Mouse (Mus musculus): Measurements from ENCODE around the gene Ttc7b. TPM values are rescaled to one million over a fixed set of nuclear protein-coding genes. Genes with fewer than 3 reads are reported as not detected.

Ttc7b gene
- polyA plus RNA-seq, 1 experiment, result 9.2 TPM

- no peak for TF ChIP-seq MAX (IDR thresholded peaks at IDR 0.05)
- no peak for TF ChIP-seq USF1 (IDR thresholded peaks at IDR 0.05; ENCODE audit: low read depth)
- no peak for TF ChIP-seq FOSL1 (IDR thresholded peaks at IDR 0.05; ENCODE audit: insufficient read depth, low read length, poor library complexity, severe bottlenecking)
- TF ChIP-seq CEBPB (IDR thresholded peaks at IDR 0.05; ENCODE audit: low read depth), result no peak
- no peak for TF ChIP-seq CTCF (IDR thresholded peaks at IDR 0.05; ENCODE audit: control insufficient read depth, insufficient read depth, insufficient read length)
- TF ChIP-seq MYOG (IDR thresholded peaks at IDR 0.05; ENCODE audit: control insufficient read depth, extremely low read depth, insufficient read length), result no peak
- no peak for TF ChIP-seq MYOD1 (IDR thresholded peaks at IDR 0.05; ENCODE audit: control insufficient read depth, insufficient read length, low read depth)
- H3K79me3 ChIP-seq (ENCODE audit: low read depth), result no peaks in the 10 kb centered on the region
- no peaks in the 10 kb centered on the region for H3K27me3 ChIP-seq (ENCODE audit: control insufficient read depth, insufficient read depth, insufficient read length)
- no peaks in the 10 kb centered on the region for H3K36me3 ChIP-seq (ENCODE audit: control insufficient read depth, insufficient read depth)
- H3ac ChIP-seq (ENCODE audit: control insufficient read depth, insufficient read length, low read depth), result no peak overlapping the region
- H3K79me2 ChIP-seq (ENCODE audit: control insufficient read depth, insufficient read depth), result no peaks in the 10 kb centered on the region
- H3K4me3 ChIP-seq (ENCODE audit: insufficient read depth, poor library complexity, severe bottlenecking), result no peak overlapping the region
Observed at GRCm38 (mm10) chr12:100527753-100528152, 7.1 kb upstream of the Ttc7b start.

- Histone ChIP-seq H3K27me3 (ENCODE audit: control insufficient read depth, insufficient read depth, insufficient read length) (no peaks in the 10 kb centered on the region), H3K79me3 (ENCODE audit: low read depth) (no peaks in the 10 kb centered on the region), H3ac (ENCODE audit: control insufficient read depth, insufficient read length, low read depth) (no peak overlapping the region), H3K79me2 (ENCODE audit: control insufficient read depth, insufficient read depth) (no peaks in the 10 kb centered on the region), H3K4me3 (ENCODE audit: insufficient read depth, poor library complexity, severe bottlenecking) (no peak overlapping the region), H3K36me3 (ENCODE audit: control insufficient read depth, insufficient read depth) (no peaks in the 10 kb centered on the region)
- TF ChIP-seq MAX (IDR thresholded peaks at IDR 0.05) (no peak), FOSL1 (IDR thresholded peaks at IDR 0.05; ENCODE audit: insufficient read depth, low read length, poor library complexity, severe bottlenecking) (no peak), MYOG (IDR thresholded peaks at IDR 0.05; ENCODE audit: control insufficient read depth, extremely low read depth, insufficient read length) (no peak), USF1 (IDR thresholded peaks at IDR 0.05; ENCODE audit: low read depth) (no peak), CEBPB (IDR thresholded peaks at IDR 0.05; ENCODE audit: low read depth) (no peak), MYOD1 (IDR thresholded peaks at IDR 0.05; ENCODE audit: control insufficient read depth, insufficient read length, low read depth) (no peak), CTCF (IDR thresholded peaks at IDR 0.05; ENCODE audit: control insufficient read depth, insufficient read depth, insufficient read length) (no peak)
Observed at GRCm38 (mm10) chr12:100527241-100527640, 6.6 kb upstream of the Ttc7b start.

GRCm38 (mm10) chr12:100525939-100526338 lies 5.3 kb upstream of the Ttc7b start:
- H3K36me3 ChIP-seq (ENCODE audit: control insufficient read depth, insufficient read depth), result no peaks in the 10 kb centered on the region
- no peaks in the 10 kb centered on the region for H3K27me3 ChIP-seq (ENCODE audit: control insufficient read depth, insufficient read depth, insufficient read length)
- no peak overlapping the region for H3ac ChIP-seq (ENCODE audit: control insufficient read depth, insufficient read length, low read depth)
- no peaks in the 10 kb centered on the region for H3K79me2 ChIP-seq (ENCODE audit: control insufficient read depth, insufficient read depth)
- H3K79me3 ChIP-seq (ENCODE audit: low read depth), result no peaks in the 10 kb centered on the region
- no peak overlapping the region for H3K4me3 ChIP-seq (ENCODE audit: insufficient read depth, poor library complexity, severe bottlenecking)
- TF ChIP-seq FOSL1 (IDR thresholded peaks at IDR 0.05; ENCODE audit: insufficient read depth, low read length, poor library complexity, severe bottlenecking) (peak; percentile 23), MYOG (IDR thresholded peaks at IDR 0.05; ENCODE audit: control insufficient read depth, extremely low read depth, insufficient read length) (no peak), CTCF (IDR thresholded peaks at IDR 0.05; ENCODE audit: control insufficient read depth, insufficient read depth, insufficient read length) (no peak), MAX (IDR thresholded peaks at IDR 0.05) (no peak), MYOD1 (IDR thresholded peaks at IDR 0.05; ENCODE audit: control insufficient read depth, insufficient read length, low read depth) (peak; percentile 51), CEBPB (IDR thresholded peaks at IDR 0.05; ENCODE audit: low read depth) (no peak), USF1 (IDR thresholded peaks at IDR 0.05; ENCODE audit: low read depth) (no peak)

GRCm38 (mm10) chr12:100520077-100520793 lies 391 bp downstream of the Ttc7b start:
- Histone ChIP-seq H3K79me2 (ENCODE audit: control insufficient read depth, insufficient read depth) (peaks cover 4% of the 10 kb centered on the region), H3K4me3 (ENCODE audit: insufficient read depth, poor library complexity, severe bottlenecking) (peak overlapping the region; percentile 48), H3K79me3 (ENCODE audit: low read depth) (no peaks in the 10 kb centered on the region), H3K27me3 (ENCODE audit: control insufficient read depth, insufficient read depth, insufficient read length) (no peaks in the 10 kb centered on the region), H3ac (ENCODE audit: control insufficient read depth, insufficient read length, low read depth) (peak overlapping the region; percentile 88), H3K36me3 (ENCODE audit: control insufficient read depth, insufficient read depth) (no peaks in the 10 kb centered on the region)
- no peak for TF ChIP-seq CTCF (IDR thresholded peaks at IDR 0.05; ENCODE audit: control insufficient read depth, insufficient read depth, insufficient read length)
- TF ChIP-seq FOSL1 (IDR thresholded peaks at IDR 0.05; ENCODE audit: insufficient read depth, low read length, poor library complexity, severe bottlenecking), result no peak
- TF ChIP-seq MYOG (IDR thresholded peaks at IDR 0.05; ENCODE audit: control insufficient read depth, extremely low read depth, insufficient read length), result no peak
- no peak for TF ChIP-seq CEBPB (IDR thresholded peaks at IDR 0.05; ENCODE audit: low read depth)

- no peak for TF ChIP-seq CTCF (IDR thresholded peaks at IDR 0.05; ENCODE audit: control insufficient read depth, insufficient read depth, insufficient read length)
- TF ChIP-seq MAX (IDR thresholded peaks at IDR 0.05), result peak; percentile 83
- TF ChIP-seq USF1 (IDR thresholded peaks at IDR 0.05; ENCODE audit: low read depth), result peak; percentile 53
- no peak for TF ChIP-seq FOSL1 (IDR thresholded peaks at IDR 0.05; ENCODE audit: insufficient read depth, low read length, poor library complexity, severe bottlenecking)
- no peak for TF ChIP-seq MYOG (IDR thresholded peaks at IDR 0.05; ENCODE audit: control insufficient read depth, extremely low read depth, insufficient read length)
- peaks cover 4% of the 10 kb centered on the region for H3K79me2 ChIP-seq (ENCODE audit: control insufficient read depth, insufficient read depth)
- H3K36me3 ChIP-seq (ENCODE audit: control insufficient read depth, insufficient read depth), result no peaks in the 10 kb centered on the region
- H3K4me3 ChIP-seq (ENCODE audit: insufficient read depth, poor library complexity, severe bottlenecking), result peak overlapping the region; percentile 48
- H3K79me3 ChIP-seq (ENCODE audit: low read depth), result no peaks in the 10 kb centered on the region
- H3ac ChIP-seq (ENCODE audit: control insufficient read depth, insufficient read length, low read depth), result no peak overlapping the region
- no peaks in the 10 kb centered on the region for H3K27me3 ChIP-seq (ENCODE audit: control insufficient read depth, insufficient read depth, insufficient read length)
Observed at GRCm38 (mm10) chr12:100519684-100520076, 946 bp downstream of the Ttc7b start.

Measured in C2C12 (cell line).